Mouse (Mus musculus) lung, postnatal 0 days (tissue): ENCODE measurements at regions not wholly inside any gene's neighbourhood (a gene's known extent, or its start where the extent isn't known, plus 50 kb on each side); places are given as distances from the start of the nearest gene placed in this dataset.

ENCODE experiments used
- ATAC-seq: fragments of 200-750 bp; cut with Nextera tagmentation; 2 replicates; pipeline ENCODE4 v1.8.0; 2017; ENCODE audit warnings: moderate library complexity
- DNase-seq: peaks from one replicate; pipeline ENCODE4 v3.0.0-alpha.2; 2016; ENCODE audit warnings: low spot score
- H3K27ac ChIP-seq: fragments of 300-500 bp; sonication (generic); 2 replicates; pipeline ENCODE4 v1.5.1; 2014; ENCODE audit warnings: antibody characterized with exemption, mild to moderate bottlenecking, low read length, mixed read lengths
- H3K27me3 ChIP-seq: fragments of 300-500 bp; sonication (generic); replicated peaks from 2 replicates; pipeline ENCODE4 v1.6.1; 2014; ENCODE audit warnings: low read length, mixed read lengths; ENCODE audit not compliant: insufficient read depth
- H3K36me3 ChIP-seq: fragments of 300-500 bp; sonication (generic); 2 replicates; pipeline ENCODE4 v1.6.1; 2014; ENCODE audit warnings: low read length, mixed read lengths; ENCODE audit not compliant: insufficient read depth
- H3K4me1 ChIP-seq: fragments of 300-500 bp; sonication (generic); 2 replicates; pipeline ENCODE4 v1.6.1; 2014; ENCODE audit warnings: antibody characterized with exemption, low read depth, low read length, mixed read lengths; ENCODE audit not compliant: insufficient read depth
- H3K4me2 ChIP-seq: fragments of 300-500 bp; sonication (generic); replicated peaks from 2 replicates; pipeline ENCODE4 v1.6.1; 2014; ENCODE audit warnings: low read depth, mild to moderate bottlenecking, low read length, moderate library complexity, mixed read lengths
- H3K4me3 ChIP-seq: fragments of 300-500 bp; sonication (generic); 2 replicates; pipeline ENCODE4 v1.5.1; 2014; ENCODE audit warnings: low read depth, low read length
- H3K9ac ChIP-seq: fragments of 300-500 bp; sonication (generic); replicated peaks from 2 replicates; pipeline ENCODE4 v1.6.1; 2014; ENCODE audit warnings: low read depth, mild to moderate bottlenecking
- H3K9me3 ChIP-seq: fragments of 300-500 bp; sonication (generic); 2 replicates; pipeline ENCODE4 v1.6.1; 2016; ENCODE audit warnings: low read length, mixed read lengths
- CTCF ChIP-seq: IDR thresholded peaks from 2 replicates; pipeline ENCODE4 v1.5.1; 2016; ENCODE audit warnings: antibody characterized with exemption, mild to moderate bottlenecking
- EP300 ChIP-seq: IDR thresholded peaks from 2 replicates; pipeline ENCODE4 v1.6.1; 2016; ENCODE audit warnings: antibody characterized with exemption, mild to moderate bottlenecking, control low read depth
- WGBS: fragments of 180-500 bp; shearing (Covaris S2); extraction: QIAGEN DNeasy Blood & Tissue Kit; methylation state at CpG from one replicate; pipeline ENCODE4 v1.1.7; 2014; 5-methylcytosine and 5-hydroxymethylcytosine counted together

- TF ChIP-seq CTCF (no peak), EP300 (no peak)
- H3K4me2 ChIP-seq, result no peak overlapping the region
- ATAC-seq (no peak), DNase-seq (no peak)
- H3K27me3 ChIP-seq, result no peaks in the 10 kb centered on the region
- H3K4me3 ChIP-seq, result no peak overlapping the region
- H3K9ac ChIP-seq, result no peak overlapping the region
- no peaks in the 10 kb centered on the region for H3K9me3 ChIP-seq
- H3K4me1 ChIP-seq, result peaks cover 19% of the 10 kb centered on the region
- no peaks in the 10 kb centered on the region for H3K36me3 ChIP-seq
- no peak overlapping the region for H3K27ac ChIP-seq
- WGBS, result 82% methylated on average over 1 of the region's 1 CpGs
Measured at GRCm38 (mm10) chr17:47291558-47291957, 77.1 kb upstream of the Mrps10 start.

DNA sequence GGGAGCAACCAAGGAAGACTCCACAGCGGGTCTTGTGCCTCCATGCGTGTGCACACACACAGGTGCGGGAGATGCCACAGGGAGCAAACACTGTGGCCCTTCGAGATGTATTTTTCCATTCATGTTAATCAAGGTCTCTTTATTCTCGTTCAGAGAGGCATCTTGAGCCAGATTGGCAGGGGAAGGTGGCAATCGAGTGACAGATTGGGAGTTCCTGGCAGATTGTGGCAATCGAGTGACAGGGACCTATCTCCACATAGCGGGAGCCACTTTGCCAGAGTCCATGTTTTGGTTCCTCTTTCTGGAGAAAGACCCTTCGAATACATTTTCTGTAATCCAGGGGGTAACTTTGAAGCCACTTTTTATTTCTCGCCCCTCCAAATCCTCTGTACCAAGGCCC, 83.1 kb upstream of the Mrps10 start:
- no peak for DNase-seq
- H3K27ac ChIP-seq, result no peak overlapping the region
- TF ChIP-seq EP300 (no peak), CTCF (no peak)
- H3K9ac ChIP-seq, result no peak overlapping the region
- H3K36me3 ChIP-seq, result no peaks in the 10 kb centered on the region
- H3K4me3 ChIP-seq, result no peak overlapping the region
- no peaks in the 10 kb centered on the region for H3K9me3 ChIP-seq
- no peak overlapping the region for H3K4me2 ChIP-seq
- WGBS, result 89% methylated on average over 10 of the region's 10 CpGs
- H3K4me1 ChIP-seq, result peaks cover 13% of the 10 kb centered on the region; the same call in 1 of the 2 replicates
- no peak for ATAC-seq
- H3K27me3 ChIP-seq, result no peaks in the 10 kb centered on the region

- WGBS, result 28% methylated on average over 11 of the region's 11 CpGs
- H3K9ac ChIP-seq, result no peak overlapping the region
- peaks cover 13% of the 10 kb centered on the region; the same call in 1 of the 2 replicates for H3K4me1 ChIP-seq
- ATAC-seq (peak; percentile 67), DNase-seq (peak; percentile 59)
- H3K4me3 ChIP-seq, result no peak overlapping the region
- no peaks in the 10 kb centered on the region for H3K36me3 ChIP-seq
- no peak overlapping the region for H3K4me2 ChIP-seq
- H3K27ac ChIP-seq, result peak overlapping the region; percentile 15; the same call in 1 of the 2 replicates
- H3K9me3 ChIP-seq, result no peaks in the 10 kb centered on the region
- no peaks in the 10 kb centered on the region for H3K27me3 ChIP-seq
- TF ChIP-seq EP300, result no peak
- TF ChIP-seq CTCF, result no peak
Measured at GRCm38 (mm10) chr17:47284236-47284635, 84.5 kb upstream of the Mrps10 start.

- H3K27me3 ChIP-seq, result no peaks in the 10 kb centered on the region
- peaks cover 13% of the 10 kb centered on the region; the same call in 1 of the 2 replicates for H3K4me1 ChIP-seq
- H3K36me3 ChIP-seq, result no peaks in the 10 kb centered on the region
- no peak overlapping the region for H3K4me3 ChIP-seq
- H3K27ac ChIP-seq, result peak overlapping the region; percentile 78
- DNase-seq (peak; percentile 35), ATAC-seq (peak; percentile 69)
- H3K4me2 ChIP-seq, result no peak overlapping the region
- TF ChIP-seq EP300 (no peak), CTCF (no peak)
- no peaks in the 10 kb centered on the region for H3K9me3 ChIP-seq
- H3K9ac ChIP-seq, result no peak overlapping the region
- 48% methylated on average over 4 of the region's 4 CpGs for WGBS
Measured at GRCm38 (mm10) chr17:47283158-47283557, 85.5 kb upstream of the Mrps10 start.

- Histone ChIP-seq H3K4me2 (no peak overlapping the region), H3K4me1 (peaks cover 13% of the 10 kb centered on the region; the same call in 1 of the 2 replicates), H3K9me3 (no peaks in the 10 kb centered on the region), H3K27me3 (no peaks in the 10 kb centered on the region), H3K36me3 (no peaks in the 10 kb centered on the region), H3K27ac (peak overlapping the region; percentile 78), H3K4me3 (no peak overlapping the region), H3K9ac (0 out of 2 replicates have a peak overlapping the region, but pooled peaks have one; percentile 8)
- WGBS, result 34% methylated on average over 3 of the region's 3 CpGs
- DNase-seq (peak; percentile 77), ATAC-seq (peak; percentile 70)
- TF ChIP-seq EP300, result peak; percentile 81
- TF ChIP-seq CTCF, result no peak
Measured at GRCm38 (mm10) chr17:47282476-47282875, 86.2 kb upstream of the Mrps10 start.

DNA sequence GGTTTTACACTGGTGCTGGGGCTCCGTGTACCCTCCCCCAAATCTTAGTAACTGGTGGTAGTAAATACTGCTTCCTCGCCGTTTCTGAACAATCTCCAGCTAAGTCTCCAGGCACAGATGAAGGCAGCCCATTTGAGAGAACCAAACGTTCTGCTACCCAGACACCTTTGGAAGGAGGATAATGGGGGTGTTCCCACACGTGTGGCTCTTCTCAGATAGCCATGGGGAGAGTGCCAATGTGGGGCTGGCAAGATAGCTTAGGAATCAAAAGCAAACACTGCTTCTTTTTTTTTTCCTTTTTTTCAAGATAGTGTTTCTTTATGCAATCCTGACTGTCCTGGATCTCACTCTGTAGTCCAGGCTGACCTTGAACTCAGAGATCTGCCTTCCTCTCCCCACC, 90.8 kb upstream of the Mrps10 start:
- 75% methylated on average over 5 of the region's 5 CpGs for WGBS
- H3K4me1 ChIP-seq, result peaks cover 4% of the 10 kb centered on the region; the same call in 1 of the 2 replicates
- H3K4me2 ChIP-seq, result no peak overlapping the region
- H3K9ac ChIP-seq, result no peak overlapping the region
- no peak overlapping the region for H3K27ac ChIP-seq
- TF ChIP-seq CTCF (no peak), EP300 (no peak)
- no peaks in the 10 kb centered on the region for H3K36me3 ChIP-seq
- ATAC-seq, result no peak
- no peak for DNase-seq
- no peaks in the 10 kb centered on the region for H3K27me3 ChIP-seq
- H3K4me3 ChIP-seq, result no peak overlapping the region
- H3K9me3 ChIP-seq, result no peaks in the 10 kb centered on the region

DNA sequence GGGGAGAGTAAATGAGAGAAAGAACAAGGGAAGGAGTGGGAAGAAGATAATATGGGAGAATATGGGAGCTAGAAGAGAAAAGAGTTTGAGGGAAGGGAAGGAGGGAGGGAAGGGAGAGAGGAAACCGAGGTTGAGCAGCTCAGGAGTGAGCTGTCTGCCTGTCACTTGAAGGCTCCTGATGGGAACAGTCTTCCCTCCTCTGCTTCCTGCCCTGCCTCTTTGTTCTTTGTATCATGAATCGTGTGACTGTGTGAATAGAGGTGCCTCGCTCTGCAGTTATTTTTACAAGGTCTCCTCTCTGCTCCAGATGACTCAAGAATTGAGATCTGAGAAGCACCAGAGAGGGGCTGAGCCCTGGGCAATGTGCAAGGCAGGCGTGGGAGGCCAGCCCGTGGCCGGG, 92.0 kb upstream of the Mrps10 start:
- Histone ChIP-seq H3K4me2 (no peak overlapping the region), H3K27me3 (no peaks in the 10 kb centered on the region), H3K27ac (no peak overlapping the region), H3K36me3 (no peaks in the 10 kb centered on the region), H3K9me3 (no peaks in the 10 kb centered on the region), H3K4me3 (no peak overlapping the region), H3K9ac (no peak overlapping the region), H3K4me1 (no peaks in the 10 kb centered on the region)
- WGBS, result 69% methylated on average over 6 of the region's 6 CpGs
- TF ChIP-seq CTCF, result no peak
- TF ChIP-seq EP300, result no peak
- no peak for ATAC-seq
- DNase-seq, result no peak
